Mouse (Mus musculus): ENCODE results near the gene Plekho1. TPM values are rescaled to one million over a fixed set of nuclear protein-coding genes. Genes with fewer than 3 reads are reported as not detected.

Plekho1 gene
- total and polyA plus RNA-seq, 3 experiments, result 22.3 to 24.6 (median 23.4) TPM

- Histone ChIP-seq H3K27me3 (replicated peaks) (no peaks in the 10 kb centered on the region), H3K4me1 (ENCODE audit: control insufficient read depth in 1 of 2, insufficient read depth in 2 of 2) (peaks cover 0 to 18% of the 10 kb centered on the region in 2 experiments; a peak in 2 of 4 replicates), H3K9me3 (replicated peaks; ENCODE audit: low read length) (no peaks in the 10 kb centered on the region), H3K27ac (ENCODE audit: insufficient read depth, low read depth) (no peak overlapping the region), H3K36me3 (replicated peaks in 1 of 2; ENCODE audit: control insufficient read depth in 1 of 2, insufficient read depth in 1 of 2, low read length in 1 of 2) (peaks cover 6 to 28% of the 10 kb centered on the region in 2 experiments), H3K4me3 (replicated peaks in 1 of 3; ENCODE audit: low read depth in 2 of 3, low read length in 2 of 3, poor library complexity in 1 of 3) (no peak overlapping the region), H3K9ac (ENCODE audit: insufficient read depth, low read depth) (no peak overlapping the region), H3K79me2 (replicated peaks; ENCODE audit: control insufficient read depth, extremely low read depth, insufficient read depth, poor library complexity, severe bottlenecking) (no peaks in the 10 kb centered on the region), H3K4me2 (ENCODE audit: insufficient read depth, low read depth, poor library complexity, severe bottlenecking) (no peak overlapping the region)
- dilution Hi-C loops (cut with MboI; ENCODE audit: extremely low pct_ligation_motif_present, extremely low pct_unique_long_range_greater_than_20kb, low sequenced_read_pairs), result no loop called here
- no peak for TF ChIP-seq CHD1 (IDR thresholded peaks at IDR 0.05; ENCODE audit: low read depth, low read length)
- TF ChIP-seq GABPA (IDR thresholded peaks at IDR 0.05; ENCODE audit: insufficient replicate concordance, low read depth, low read length), result no peak
- TF ChIP-seq POLR2A (IDR thresholded peaks at IDR 0.05; ENCODE audit: low read depth, low read length), result no peak
- TF ChIP-seq TCF12 (IDR thresholded peaks at IDR 0.05; ENCODE audit: low read depth, low read length), result no peak
- no peak for TF ChIP-seq MAX (IDR thresholded peaks at IDR 0.05; ENCODE audit: low read length)
- no peak for TF ChIP-seq BHLHE40 (IDR thresholded peaks at IDR 0.05; ENCODE audit: low read depth, low read length)
- no peak for TF ChIP-seq CHD2 (IDR thresholded peaks at IDR 0.05; ENCODE audit: low read length)
- TF ChIP-seq MAZ (IDR thresholded peaks at IDR 0.05; ENCODE audit: low read depth, low read length), result no peak
- no peak for TF ChIP-seq POLR2AphosphoS2 (IDR thresholded peaks at IDR 0.05; ENCODE audit: low read depth, low read length)
- no peak for TF ChIP-seq SMC3 (IDR thresholded peaks at IDR 0.05; ENCODE audit: low read depth, low read length)
- no peak for TF ChIP-seq ETS1 (conservative IDR thresholded peaks at IDR 0.05; ENCODE audit: low read depth, low read length)
- no peak for TF ChIP-seq MXI1 (IDR thresholded peaks at IDR 0.05; ENCODE audit: low read depth, low read length)
- no peak for TF ChIP-seq HCFC1 (IDR thresholded peaks at IDR 0.05; ENCODE audit: low read depth, low read length)
- no peak for TF ChIP-seq JUND (conservative IDR thresholded peaks at IDR 0.05; ENCODE audit: low read depth, low read length)
- in situ Hi-C loops (cut with MboI; ENCODE audit: low pct_ligation_motif_present, low pct_unique_long_range_greater_than_20kb, low sequenced_read_pairs), result no loop called here
- no peak for DNase-seq (ENCODE audit: extremely low read depth)
Observed at GRCm38 (mm10) chr3:96021421-96022128, 25.8 kb upstream of the Plekho1 start.

- no peaks in the 10 kb centered on the region for H3K27me3 ChIP-seq (replicated peaks)
- no peak overlapping the region for H3K9ac ChIP-seq (ENCODE audit: insufficient read depth, low read depth)
- in situ Hi-C loops (cut with MboI; ENCODE audit: low pct_ligation_motif_present, low pct_unique_long_range_greater_than_20kb, low sequenced_read_pairs) (no loop called here), dilution Hi-C loops (cut with MboI; ENCODE audit: extremely low pct_ligation_motif_present, extremely low pct_unique_long_range_greater_than_20kb, low sequenced_read_pairs) (no loop called here)
- peaks cover 6 to 23% of the 10 kb centered on the region in 2 experiments for H3K36me3 ChIP-seq (replicated peaks in 1 of 2; ENCODE audit: control insufficient read depth in 1 of 2, insufficient read depth in 1 of 2, low read length in 1 of 2)
- no peak overlapping the region for H3K27ac ChIP-seq (ENCODE audit: insufficient read depth, low read depth)
- no peak overlapping the region for H3K4me3 ChIP-seq (replicated peaks in 1 of 3; ENCODE audit: low read depth in 2 of 3, low read length in 2 of 3, poor library complexity in 1 of 3)
- TF ChIP-seq RCOR1 (conservative IDR thresholded peaks at IDR 0.05; ENCODE audit: low read depth, low read length), result no peak
- TF ChIP-seq MAZ (IDR thresholded peaks at IDR 0.05; ENCODE audit: low read depth, low read length), result no peak
- no peak for TF ChIP-seq ELF1 (IDR thresholded peaks at IDR 0.05; ENCODE audit: low read depth, low read length)
- TF ChIP-seq GABPA (IDR thresholded peaks at IDR 0.05; ENCODE audit: insufficient replicate concordance, low read depth, low read length), result no peak
- no peak for TF ChIP-seq SMC3 (IDR thresholded peaks at IDR 0.05; ENCODE audit: low read depth, low read length)
- TF ChIP-seq TBP (conservative IDR thresholded peaks at IDR 0.05; ENCODE audit: low read depth, low read length), result no peak
- TF ChIP-seq NRF1 (IDR thresholded peaks at IDR 0.05; ENCODE audit: low read depth, low read length), result no peak
- TF ChIP-seq NELFE (IDR thresholded peaks at IDR 0.05; ENCODE audit: low read depth, low read length), result no peak
- TF ChIP-seq JUN (IDR thresholded peaks at IDR 0.05; ENCODE audit: insufficient read depth, low read depth, low read length), result no peak
- TF ChIP-seq HCFC1 (IDR thresholded peaks at IDR 0.05; ENCODE audit: low read depth, low read length), result no peak
- no peaks in the 10 kb centered on the region for H3K9me3 ChIP-seq (replicated peaks; ENCODE audit: low read length)
- H3K79me2 ChIP-seq (replicated peaks; ENCODE audit: control insufficient read depth, extremely low read depth, insufficient read depth, poor library complexity, severe bottlenecking), result no peaks in the 10 kb centered on the region
- peaks cover 0 to 18% of the 10 kb centered on the region in 2 experiments; a peak in 2 of 4 replicates for H3K4me1 ChIP-seq (ENCODE audit: control insufficient read depth in 1 of 2, insufficient read depth in 2 of 2)
- no peak overlapping the region for H3K4me2 ChIP-seq (ENCODE audit: insufficient read depth, low read depth, poor library complexity, severe bottlenecking)
- DNase-seq (ENCODE audit: extremely low read depth), result no peak
Observed at GRCm38 (mm10) chr3:96020735-96021134, 24.9 kb upstream of the Plekho1 start.

Measured in CH12.LX (cell line).